Mouse (Mus musculus) spleen, postnatal 10 days (tissue): ENCODE measurements around the gene Fam71f2.

Source experiments
- DNase-seq, 2 experiments: peaks; one replicate each; pipeline ENCODE4 v3.0.0; 2021 to 2022; ENCODE audit warnings: low spot score in 2 of 2

Fam71f2 gene

GRCm38 (mm10) chr6:29278513-29279267, 703 bp upstream of the Fam71f2 start:
- peak in 1 of 2 experiments; percentile 44 for DNase-seq

GRCm38 (mm10) chr6:29280671-29281070, 1.3 kb downstream of the Fam71f2 start:
- no peak for DNase-seq

GRCm38 (mm10) chr6:29286870-29287269, 7.5 kb downstream of the Fam71f2 start:
- no peak for DNase-seq

GRCm38 (mm10) chr6:29287481-29287880, 8.1 kb downstream of the Fam71f2 start:
- DNase-seq, result no peak

- DNase-seq, result no peak
Measured at GRCm38 (mm10) chr6:29287944-29288343, 8.6 kb downstream of the Fam71f2 start.

GRCm38 (mm10) chr6:29288651-29289050, 9.3 kb downstream of the Fam71f2 start:
- no peak for DNase-seq

- no peak for DNase-seq
Measured at GRCm38 (mm10) chr6:29299112-29299511, 19.7 kb downstream of the Fam71f2 start.

- no peak for DNase-seq
Measured at GRCm38 (mm10) chr6:29303251-29303650, 23.9 kb downstream of the Fam71f2 start.

GRCm38 (mm10) chr6:29303726-29304125, 24.3 kb downstream of the Fam71f2 start:
- DNase-seq, result no peak

GRCm38 (mm10) chr6:29305462-29305861, 26.1 kb downstream of the Fam71f2 start:
- no peak for DNase-seq

GRCm38 (mm10) chr6:29308846-29309605, 29.6 kb downstream of the Fam71f2 start:
- no peak for DNase-seq

- no peak for DNase-seq
Measured at GRCm38 (mm10) chr6:29313690-29314202, 34.4 kb downstream of the Fam71f2 start.

- no peak for DNase-seq
Measured at GRCm38 (mm10) chr6:29317286-29317685, 37.9 kb downstream of the Fam71f2 start.

GRCm38 (mm10) chr6:29317941-29318340, 38.5 kb downstream of the Fam71f2 start:
- DNase-seq, result no peak

GRCm38 (mm10) chr6:29318879-29319278, 39.5 kb downstream of the Fam71f2 start, which contains the start of gene Fam71f1:
Gene Fam71f1 (plus strand): TSS chr6:29319140.
- DNase-seq, result no peak

GRCm38 (mm10) chr6:29321586-29321985, 42.2 kb downstream of the Fam71f2 start:
- DNase-seq, result no peak

- no peak for DNase-seq
Measured at GRCm38 (mm10) chr6:29322147-29322546, 42.8 kb downstream of the Fam71f2 start.

GRCm38 (mm10) chr6:29322735-29323134, 43.3 kb downstream of the Fam71f2 start:
- DNase-seq, result no peak

- no peak for DNase-seq
Measured at GRCm38 (mm10) chr6:29326961-29327360, 47.6 kb downstream of the Fam71f2 start.

GRCm38 (mm10) chr6:29329514-29329913, 50.1 kb downstream of the Fam71f2 start:
- no peak for DNase-seq
